Mouse (Mus musculus) olfactory bulb, adult 2 months (tissue): Measurements from ENCODE around the gene Sub1. TPM values are rescaled to one million over a fixed set of nuclear protein-coding genes. Genes with fewer than 3 reads are reported as not detected.

ENCODE experiments used
- H3K27ac ChIP-seq: fragments of 200-500 bp; 2 replicates; pipeline ENCODE4 v1.5.1; 2012; ENCODE audit warnings: low read depth, low read length; ENCODE audit not compliant: insufficient read depth
- H3K4me1 ChIP-seq: fragments of 200-500 bp; 2 replicates; pipeline ENCODE4 v1.6.1; 2012; ENCODE audit warnings: low read length; ENCODE audit not compliant: control insufficient read depth, insufficient read depth
- H3K4me3 ChIP-seq: fragments of 200-500 bp; 2 replicates; pipeline ENCODE4 v1.5.1; 2012; ENCODE audit warnings: mild to moderate bottlenecking, low read depth, low read length, moderate library complexity; ENCODE audit not compliant: insufficient read depth
- CTCF ChIP-seq: fragments of 200-500 bp; IDR thresholded peaks from 2 replicates; pipeline ENCODE4 v1.5.1; 2012; ENCODE audit warnings: low read depth, mild to moderate bottlenecking, low read length, moderate library complexity; ENCODE audit not compliant: insufficient read depth
- POLR2A ChIP-seq: fragments of 200-500 bp; IDR thresholded peaks from 2 replicates; pipeline ENCODE4 v1.6.1; 2012; ENCODE audit warnings: mild to moderate bottlenecking, low read depth, low read length, moderate library complexity; ENCODE audit not compliant: insufficient read depth
- WGBS: fragments of 180-500 bp; shearing (Covaris S2); methylation state at CpG from one replicate; pipeline ENCODE4 v1.1.7; 2018; 5-methylcytosine and 5-hydroxymethylcytosine counted together
- polyA plus RNA-seq: library from polyadenylated mRNA; stranded (reverse); fragments of >200 nt; gene quantifications from 2 replicates; pipeline ENCODE4 v1.2.4, GENCODE M21; 2012; ENCODE audit warnings: low replicate concordance; ENCODE audit not compliant: missing spikeins, insufficient read depth, insufficient read length

Sub1 gene
- 205 TPM in 1 of 2 replicates, not detected in the other for polyA plus RNA-seq

DNA sequence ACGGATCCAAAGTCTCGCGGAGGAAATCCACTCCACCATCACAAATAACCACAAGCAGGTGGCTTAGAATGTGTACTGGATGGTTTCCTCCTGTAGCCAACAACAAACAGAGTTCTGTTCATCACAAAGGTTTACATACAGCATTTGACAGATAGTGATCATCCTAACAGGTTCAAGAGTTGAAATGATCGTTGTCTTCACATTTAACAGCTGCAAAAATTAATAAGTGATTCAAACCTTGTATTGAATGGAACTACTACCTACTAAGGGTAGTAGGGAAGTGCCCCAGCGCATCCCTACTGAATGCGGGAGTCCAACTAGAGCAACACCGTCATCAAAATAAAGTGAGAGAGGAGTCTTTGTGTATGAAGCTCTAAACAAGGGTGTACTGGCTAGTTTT is at the start of gene Sub1:
Gene Sub1 (minus strand): TSS at position 101 of the 400 bp plus-strand sequence.
- H3K27ac ChIP-seq = peak within 1 kb of the TSS; percentile 64; the same call in 1 of the 2 replicates
- no peaks in the 10 kb centered on the region for H3K4me1 ChIP-seq
- TF ChIP-seq POLR2A (no peak), CTCF (no peak)
- peak within 1 kb of the TSS; percentile 99 for H3K4me3 ChIP-seq
- WGBS = 93% methylated on average over 7 of the region's 7 CpGs

GRCm38 (mm10) chr15:12040407-12040710 is 43.6 kb upstream of the Sub1 start:
- H3K27ac ChIP-seq = no peak overlapping the region
- WGBS = 73% methylated on average over 5 of the region's 5 CpGs
- H3K4me3 ChIP-seq = no peak overlapping the region
- TF ChIP-seq CTCF = no peak
- peaks cover 10% of the 10 kb centered on the region for H3K4me1 ChIP-seq

DNA sequence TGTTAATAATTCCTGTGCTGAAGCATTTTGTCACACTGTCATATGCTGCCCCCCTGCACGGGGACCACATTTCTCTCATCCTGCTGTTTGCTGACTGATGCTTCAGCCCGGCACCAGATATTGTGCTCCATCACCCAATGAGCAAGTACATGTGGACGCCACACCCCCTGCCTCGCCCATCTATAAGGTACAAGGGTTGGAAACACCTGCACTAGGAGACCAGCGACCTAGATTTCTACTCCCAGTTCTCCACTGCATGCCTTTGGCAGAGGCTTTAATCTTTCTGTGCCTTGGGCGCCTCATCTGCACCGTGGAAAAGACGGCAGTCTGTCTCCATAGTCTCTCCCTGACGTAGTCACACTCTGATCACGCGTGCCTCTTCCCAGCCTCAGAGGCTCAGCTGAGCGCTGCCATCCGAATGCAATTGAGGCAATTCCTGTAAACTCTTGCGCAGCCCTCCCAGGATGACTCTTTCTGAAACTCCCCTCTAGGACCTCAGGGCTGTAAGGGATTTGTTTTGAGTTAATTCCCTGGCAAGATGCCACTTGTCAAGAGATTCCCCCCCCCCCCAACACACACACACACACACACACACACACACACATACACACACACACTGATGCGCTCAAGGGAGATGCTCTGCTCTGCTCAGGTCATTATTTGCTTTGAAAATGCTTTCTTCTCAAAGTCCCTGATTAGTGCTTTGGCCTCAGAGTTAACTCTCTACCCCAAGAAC is 43.1 kb upstream of the Sub1 start:
- 43% methylated on average over 15 of the region's 15 CpGs for WGBS
- Histone ChIP-seq H3K4me3 (no peak overlapping the region), H3K27ac (no peak overlapping the region), H3K4me1 (peaks cover 10% of the 10 kb centered on the region)
- TF ChIP-seq POLR2A (no peak), CTCF (no peak)

DNA sequence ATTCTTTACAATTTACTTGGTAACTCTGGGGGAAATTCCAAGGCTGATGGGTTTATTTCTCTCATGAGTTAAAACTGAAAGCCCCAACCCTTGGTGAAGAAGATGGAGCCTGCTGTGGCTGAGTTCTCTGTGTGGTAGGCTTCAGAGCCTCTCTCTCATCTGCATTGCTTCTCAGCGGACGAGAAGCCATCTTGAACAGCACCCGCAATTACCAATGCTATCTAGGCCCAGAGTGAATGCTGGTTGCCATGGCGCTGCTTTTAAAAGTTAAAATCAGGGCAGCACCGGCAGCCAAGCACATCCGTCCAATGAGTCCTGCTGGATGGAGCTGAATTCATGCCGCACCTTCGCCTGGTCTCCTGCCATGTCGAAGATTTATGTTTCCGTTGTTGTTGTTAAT is 42.5 kb upstream of the Sub1 start:
- no peak overlapping the region for H3K27ac ChIP-seq
- no peak for TF ChIP-seq CTCF
- no peak for TF ChIP-seq POLR2A
- H3K4me3 ChIP-seq = no peak overlapping the region
- peaks cover 10% of the 10 kb centered on the region for H3K4me1 ChIP-seq
- 24% methylated on average over 10 of the region's 10 CpGs for WGBS

DNA sequence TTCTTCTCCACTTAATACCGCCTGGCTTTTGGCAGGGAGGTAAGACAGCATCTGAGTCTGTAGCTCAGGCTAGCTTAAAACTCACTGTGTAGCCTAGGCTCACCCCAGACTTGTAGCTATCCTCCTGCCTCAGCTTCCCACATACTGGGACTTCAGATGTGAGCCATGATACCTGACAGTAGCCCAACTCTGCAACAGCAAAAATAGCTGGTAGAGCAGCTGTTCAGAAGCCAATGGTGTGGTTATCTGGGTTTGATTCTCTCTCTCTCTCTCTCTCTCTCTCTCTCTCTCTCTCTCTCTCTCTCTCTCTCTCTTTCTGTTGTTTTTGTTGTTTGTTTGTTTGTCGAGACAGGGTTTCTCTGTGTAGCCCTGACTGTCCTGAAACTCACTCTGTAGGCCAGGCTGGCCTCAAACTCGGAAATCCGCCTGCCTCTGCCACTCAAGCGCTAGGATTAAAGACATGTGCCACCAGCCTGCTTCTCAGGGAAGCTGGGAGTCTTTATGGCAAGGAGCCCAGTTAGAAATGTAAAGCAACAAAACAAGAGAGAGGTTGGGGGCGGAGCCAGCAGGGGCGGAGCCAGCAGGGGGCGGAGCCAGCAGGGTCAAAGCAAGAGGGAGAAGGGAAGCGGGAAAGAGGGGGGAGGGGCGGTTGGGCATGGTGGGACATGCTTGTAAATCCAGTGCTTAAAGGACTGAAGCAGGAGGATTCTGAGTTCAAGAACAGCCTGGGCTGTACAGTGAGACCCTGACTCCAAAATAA is 41.3 kb upstream of the Sub1 start:
- Histone ChIP-seq H3K4me3 (no peak overlapping the region), H3K27ac (no peak overlapping the region), H3K4me1 (peaks cover 10% of the 10 kb centered on the region)
- WGBS = 82% methylated on average over 10 of the region's 10 CpGs
- TF ChIP-seq POLR2A (no peak), CTCF (no peak)

DNA sequence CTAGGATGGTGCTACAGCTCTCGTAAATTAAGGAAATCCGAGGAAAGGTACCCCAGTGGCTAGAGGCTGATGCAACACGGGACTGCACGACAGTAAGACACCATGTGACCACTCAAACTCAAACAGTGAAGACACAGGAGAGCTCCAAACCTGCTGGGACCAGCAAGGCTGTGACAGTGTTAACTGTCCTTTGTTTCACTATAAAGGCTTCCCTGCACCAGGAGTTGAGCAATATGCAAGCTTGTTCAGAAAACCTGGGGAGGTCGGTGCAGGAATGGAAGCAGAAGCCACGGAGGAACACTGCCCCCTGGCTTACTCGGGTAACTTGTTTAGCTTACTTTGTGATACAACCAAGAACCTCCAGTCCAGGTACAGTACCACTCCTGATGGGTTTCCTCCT is 40.4 kb upstream of the Sub1 start:
- H3K27ac ChIP-seq = no peak overlapping the region
- H3K4me3 ChIP-seq = no peak overlapping the region
- 64% methylated on average over 7 of the region's 7 CpGs for WGBS
- TF ChIP-seq CTCF = no peak
- no peak for TF ChIP-seq POLR2A
- peaks cover 10% of the 10 kb centered on the region for H3K4me1 ChIP-seq

GRCm38 (mm10) chr15:12036675-12037074 is 39.9 kb upstream of the Sub1 start:
- H3K27ac ChIP-seq = no peak overlapping the region
- H3K4me1 ChIP-seq = peaks cover 10% of the 10 kb centered on the region
- H3K4me3 ChIP-seq = no peak overlapping the region
- no peak for TF ChIP-seq POLR2A
- TF ChIP-seq CTCF = no peak
- 57% methylated on average over 5 of the region's 5 CpGs for WGBS

DNA sequence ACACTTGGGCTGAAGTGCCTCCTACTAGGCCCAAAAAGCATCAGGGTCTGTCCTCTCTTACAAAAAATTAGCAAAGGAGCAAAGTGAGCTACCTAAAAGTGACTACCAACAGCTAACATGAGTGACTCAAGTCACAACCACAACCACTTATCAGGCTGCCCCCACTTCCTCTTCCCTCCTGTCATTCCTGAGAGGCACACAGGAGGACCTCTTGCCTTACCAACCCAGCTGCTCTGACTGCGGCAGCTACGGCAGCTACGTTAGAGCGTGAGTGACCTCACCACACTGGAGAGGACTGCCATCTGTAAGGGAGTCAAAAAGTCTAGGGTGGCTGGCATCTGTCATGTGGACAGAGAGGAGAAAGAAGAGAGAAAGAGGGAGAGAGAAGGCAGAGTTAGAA is 37.5 kb upstream of the Sub1 start:
- WGBS = 96% methylated on average over 4 of the region's 4 CpGs
- Histone ChIP-seq H3K27ac (no peak overlapping the region), H3K4me1 (peaks cover 2% of the 10 kb centered on the region), H3K4me3 (no peak overlapping the region)
- TF ChIP-seq POLR2A (no peak), CTCF (no peak)

GRCm38 (mm10) chr15:12033155-12033554 is 36.4 kb upstream of the Sub1 start:
- Histone ChIP-seq H3K4me1 (no peaks in the 10 kb centered on the region), H3K4me3 (no peak overlapping the region), H3K27ac (no peak overlapping the region)
- TF ChIP-seq POLR2A (no peak), CTCF (no peak)

DNA sequence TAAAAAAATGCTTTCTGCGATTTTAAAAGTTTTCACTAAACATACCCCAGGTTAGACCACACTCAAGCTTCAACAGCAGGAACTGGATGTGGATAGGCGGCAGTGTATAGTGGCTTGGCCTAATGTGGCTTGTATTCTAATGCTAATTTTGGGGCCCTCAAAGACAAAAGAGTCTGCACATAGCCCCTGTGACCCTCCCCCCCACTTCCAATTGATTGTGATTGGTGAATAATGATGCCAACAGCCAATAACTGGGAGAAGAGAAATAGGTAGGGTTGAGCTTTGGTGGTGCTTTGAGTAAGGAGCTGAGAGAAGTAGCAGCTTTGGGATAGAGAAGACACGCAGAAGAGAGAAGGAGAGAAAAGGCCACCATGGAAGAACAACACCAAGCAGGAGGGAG is 35.7 kb upstream of the Sub1 start:
- 88% methylated on average over 3 of the region's 3 CpGs for WGBS
- Histone ChIP-seq H3K27ac (no peak overlapping the region), H3K4me1 (no peaks in the 10 kb centered on the region), H3K4me3 (no peak overlapping the region)
- TF ChIP-seq POLR2A (no peak), CTCF (no peak)
